Mouse (Mus musculus): ENCODE measurements at regions not wholly inside any gene's neighbourhood (a gene's known extent, or its start where the extent isn't known, plus 50 kb on each side); places are given as distances from the start of the nearest gene placed in this dataset.

DNA sequence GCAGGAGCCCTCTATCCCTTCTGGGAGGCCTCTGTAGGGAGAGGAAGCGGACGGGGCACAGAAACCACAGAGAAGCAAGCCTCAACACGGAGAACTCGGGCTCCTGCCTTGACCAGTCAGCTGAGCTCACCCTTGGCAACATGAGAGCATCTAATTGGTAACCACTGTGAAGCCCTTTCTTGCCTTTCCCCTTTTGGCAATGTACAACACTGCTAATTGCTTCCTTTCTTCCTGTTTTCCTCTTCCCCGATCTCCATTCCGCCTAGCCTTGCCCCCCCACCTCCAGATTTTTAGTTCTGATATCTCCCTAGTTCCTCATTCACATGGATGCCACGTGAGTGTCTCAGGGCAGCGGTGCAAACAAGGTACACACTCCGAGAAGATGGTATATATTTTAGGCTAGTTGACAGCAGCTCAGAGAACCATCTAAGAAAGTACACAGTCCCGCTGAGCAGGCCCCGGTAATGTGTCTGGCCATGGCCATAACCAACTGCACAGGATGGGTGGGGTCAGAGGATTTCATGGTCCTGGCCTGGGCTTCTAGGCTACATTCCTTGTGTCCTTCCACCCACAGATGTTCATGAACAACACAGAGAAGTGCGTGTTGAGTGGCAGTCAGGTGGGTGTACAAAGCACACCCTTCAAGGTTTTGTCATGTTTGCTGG is 103.4 kb downstream of the Cxcl12 start:
- Histone ChIP-seq H3K9me3 (replicated peaks; ENCODE audit: control insufficient read depth, low read length) (no peaks in the 10 kb centered on the region), H3K27ac (ENCODE audit: low read depth, low read length) (no peak overlapping the region), H3K36me3 (ENCODE audit: control insufficient read depth, insufficient read depth, low read length) (no peaks in the 10 kb centered on the region), H3K9ac (ENCODE audit: low read depth, low read length) (no peak overlapping the region), H3K4me3 (ENCODE audit: low read depth, low read length) (no peak overlapping the region), H3K4me2 (no peak overlapping the region), H3K4me1 (ENCODE audit: control insufficient read depth, insufficient read depth, low read length) (no peaks in the 10 kb centered on the region), H3K27me3 (ENCODE audit: control insufficient read depth, insufficient read depth, low read length) (no peaks in the 10 kb centered on the region)
- 73% methylated on average over 12 of the region's 12 CpGs for WGBS (ENCODE audit: insufficient replicate concordance)
- ATAC-seq (replicated peaks; ENCODE audit: insufficient number of reproducible peaks, low FRiP score, low TSS enrichment): no peak

DNA sequence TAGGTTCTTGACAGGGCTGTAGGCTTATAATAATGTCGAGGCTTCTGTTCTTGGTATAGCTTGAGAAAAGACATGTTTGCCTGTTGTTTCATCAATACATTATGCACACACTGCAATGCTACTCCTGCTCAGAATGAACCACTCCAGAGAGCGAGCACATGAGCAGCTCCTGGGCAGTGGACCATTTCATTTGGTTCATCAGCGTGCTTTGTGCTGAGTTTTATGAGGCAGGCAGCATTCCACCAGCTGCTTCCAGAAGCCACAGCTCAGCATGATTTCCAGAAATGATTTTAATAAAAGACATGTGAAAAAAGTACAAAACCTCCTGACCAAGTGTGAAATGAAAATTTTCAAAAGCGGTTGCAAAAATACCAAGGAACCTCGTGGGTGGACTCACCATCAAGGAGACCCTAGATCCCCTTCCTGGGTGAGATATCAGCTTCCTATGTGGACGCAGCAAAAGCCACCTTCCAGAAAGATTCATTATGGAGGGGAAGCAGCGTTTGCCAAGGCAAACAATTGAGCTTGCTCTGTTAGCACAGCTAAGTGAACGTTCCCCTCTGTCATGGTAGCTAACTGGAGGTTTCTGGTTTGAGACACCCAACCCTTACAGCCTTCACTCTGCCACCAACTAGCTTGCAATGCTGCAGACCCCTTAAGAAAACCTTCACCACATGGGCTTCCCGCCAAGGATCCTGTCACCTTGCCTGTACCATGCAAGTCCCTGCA is 104.1 kb downstream of the Cxcl12 start:
- no peaks in the 10 kb centered on the region for H3K36me3 ChIP-seq (ENCODE audit: control insufficient read depth, insufficient read depth, low read length)
- no peaks in the 10 kb centered on the region for H3K4me1 ChIP-seq (ENCODE audit: control insufficient read depth, insufficient read depth, low read length)
- no peak overlapping the region for H3K4me2 ChIP-seq
- H3K4me3 ChIP-seq (ENCODE audit: low read depth, low read length): no peak overlapping the region
- 74% methylated on average over 9 of the region's 9 CpGs for WGBS (ENCODE audit: insufficient replicate concordance)
- H3K27me3 ChIP-seq (ENCODE audit: control insufficient read depth, insufficient read depth, low read length): no peaks in the 10 kb centered on the region
- no peak overlapping the region for H3K27ac ChIP-seq (ENCODE audit: low read depth, low read length)
- no peak for ATAC-seq (replicated peaks; ENCODE audit: insufficient number of reproducible peaks, low FRiP score, low TSS enrichment)
- H3K9me3 ChIP-seq (replicated peaks; ENCODE audit: control insufficient read depth, low read length): no peaks in the 10 kb centered on the region
- H3K9ac ChIP-seq (ENCODE audit: low read depth, low read length): no peak overlapping the region

DNA sequence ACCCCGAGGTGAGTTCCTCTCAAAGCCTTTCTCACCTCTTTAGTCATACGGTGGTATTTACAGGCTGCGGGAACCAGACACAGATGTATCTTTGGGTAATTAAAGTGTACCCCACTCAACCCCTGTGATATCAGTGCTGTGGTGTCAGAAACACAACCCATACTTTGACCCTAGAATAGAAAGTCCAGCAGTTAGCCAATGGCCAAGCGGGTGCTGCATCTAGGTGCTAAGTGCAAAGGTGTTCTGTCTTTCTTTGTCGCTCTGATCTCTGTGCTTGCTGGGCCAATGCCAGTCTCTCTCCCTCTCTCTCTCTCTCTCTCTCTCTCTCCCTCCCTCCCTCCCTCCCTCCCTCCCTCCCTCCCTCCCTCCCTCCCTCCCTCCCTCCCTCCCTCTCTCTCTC is 107.6 kb downstream of the Cxcl12 start:
- H3K4me2 ChIP-seq: no peak overlapping the region
- ATAC-seq (replicated peaks; ENCODE audit: insufficient number of reproducible peaks, low FRiP score, low TSS enrichment): no peak
- WGBS (ENCODE audit: insufficient replicate concordance): 64% methylated on average over 5 of the region's 5 CpGs
- no peaks in the 10 kb centered on the region for H3K27me3 ChIP-seq (ENCODE audit: control insufficient read depth, insufficient read depth, low read length)
- H3K4me1 ChIP-seq (ENCODE audit: control insufficient read depth, insufficient read depth, low read length): peaks cover 20% of the 10 kb centered on the region
- no peak overlapping the region for H3K4me3 ChIP-seq (ENCODE audit: low read depth, low read length)
- no peak overlapping the region for H3K27ac ChIP-seq (ENCODE audit: low read depth, low read length)
- no peaks in the 10 kb centered on the region for H3K36me3 ChIP-seq (ENCODE audit: control insufficient read depth, insufficient read depth, low read length)
- no peak overlapping the region for H3K9ac ChIP-seq (ENCODE audit: low read depth, low read length)
- H3K9me3 ChIP-seq (replicated peaks; ENCODE audit: control insufficient read depth, low read length): no peaks in the 10 kb centered on the region

DNA sequence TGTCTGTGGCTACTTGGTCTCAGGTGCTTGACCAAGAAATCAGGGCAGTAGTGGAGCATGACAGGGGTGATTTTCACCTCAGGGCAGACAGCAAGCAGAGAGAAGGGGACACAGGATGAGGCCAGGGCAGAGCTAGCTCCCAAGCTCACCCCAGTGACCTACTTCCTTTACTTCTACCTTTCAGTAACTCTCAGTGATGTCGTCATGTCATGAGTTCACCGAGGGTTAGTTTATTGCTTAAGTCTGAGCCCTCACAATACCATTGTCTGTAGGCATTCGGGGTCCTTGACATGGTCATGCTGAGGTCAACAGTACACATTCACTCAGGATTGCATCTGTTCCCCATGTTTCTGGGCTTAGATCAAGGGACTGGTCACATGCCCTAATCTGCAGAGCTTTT is 108.5 kb downstream of the Cxcl12 start:
- Histone ChIP-seq H3K4me2 (no peak overlapping the region), H3K9me3 (replicated peaks; ENCODE audit: control insufficient read depth, low read length) (no peaks in the 10 kb centered on the region), H3K27ac (ENCODE audit: low read depth, low read length) (no peak overlapping the region), H3K4me3 (ENCODE audit: low read depth, low read length) (no peak overlapping the region), H3K27me3 (ENCODE audit: control insufficient read depth, insufficient read depth, low read length) (no peaks in the 10 kb centered on the region), H3K9ac (ENCODE audit: low read depth, low read length) (no peak overlapping the region), H3K36me3 (ENCODE audit: control insufficient read depth, insufficient read depth, low read length) (no peaks in the 10 kb centered on the region), H3K4me1 (ENCODE audit: control insufficient read depth, insufficient read depth, low read length) (peaks cover 20% of the 10 kb centered on the region)
- ATAC-seq (replicated peaks; ENCODE audit: insufficient number of reproducible peaks, low FRiP score, low TSS enrichment): no peak
- 74% methylated on average over 3 of the region's 3 CpGs for WGBS (ENCODE audit: insufficient replicate concordance)

DNA sequence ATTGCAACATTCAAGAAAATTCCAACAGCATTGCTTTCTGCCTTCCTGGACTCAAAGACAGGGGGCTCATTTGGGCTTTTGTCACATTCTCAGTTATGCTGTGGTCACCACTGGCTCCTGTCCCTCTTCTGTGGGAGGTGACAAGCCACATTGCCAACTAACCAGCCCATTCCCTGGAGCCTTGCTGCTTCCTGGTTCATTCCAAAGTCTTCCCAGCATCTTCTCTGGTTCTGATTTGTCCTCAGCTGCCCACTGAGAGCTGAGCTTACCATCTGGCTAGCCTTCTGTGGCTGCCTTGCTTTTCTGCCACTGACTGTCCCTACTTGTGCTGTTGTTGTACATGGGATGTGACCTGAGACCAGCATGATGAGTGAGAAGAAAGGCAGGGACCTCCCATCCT is 111.0 kb downstream of the Cxcl12 start:
- Histone ChIP-seq H3K27me3 (ENCODE audit: control insufficient read depth, insufficient read depth, low read length) (no peaks in the 10 kb centered on the region), H3K9ac (ENCODE audit: low read depth, low read length) (no peak overlapping the region), H3K9me3 (replicated peaks; ENCODE audit: control insufficient read depth, low read length) (no peaks in the 10 kb centered on the region), H3K4me2 (peak overlapping the region; percentile 25), H3K4me3 (ENCODE audit: low read depth, low read length) (no peak overlapping the region), H3K4me1 (ENCODE audit: control insufficient read depth, insufficient read depth, low read length) (peaks cover 20% of the 10 kb centered on the region), H3K27ac (ENCODE audit: low read depth, low read length) (peak overlapping the region; percentile 46; the same call in 1 of the 2 replicates), H3K36me3 (ENCODE audit: control insufficient read depth, insufficient read depth, low read length) (no peaks in the 10 kb centered on the region)
- no peak for ATAC-seq (replicated peaks; ENCODE audit: insufficient number of reproducible peaks, low FRiP score, low TSS enrichment)

DNA sequence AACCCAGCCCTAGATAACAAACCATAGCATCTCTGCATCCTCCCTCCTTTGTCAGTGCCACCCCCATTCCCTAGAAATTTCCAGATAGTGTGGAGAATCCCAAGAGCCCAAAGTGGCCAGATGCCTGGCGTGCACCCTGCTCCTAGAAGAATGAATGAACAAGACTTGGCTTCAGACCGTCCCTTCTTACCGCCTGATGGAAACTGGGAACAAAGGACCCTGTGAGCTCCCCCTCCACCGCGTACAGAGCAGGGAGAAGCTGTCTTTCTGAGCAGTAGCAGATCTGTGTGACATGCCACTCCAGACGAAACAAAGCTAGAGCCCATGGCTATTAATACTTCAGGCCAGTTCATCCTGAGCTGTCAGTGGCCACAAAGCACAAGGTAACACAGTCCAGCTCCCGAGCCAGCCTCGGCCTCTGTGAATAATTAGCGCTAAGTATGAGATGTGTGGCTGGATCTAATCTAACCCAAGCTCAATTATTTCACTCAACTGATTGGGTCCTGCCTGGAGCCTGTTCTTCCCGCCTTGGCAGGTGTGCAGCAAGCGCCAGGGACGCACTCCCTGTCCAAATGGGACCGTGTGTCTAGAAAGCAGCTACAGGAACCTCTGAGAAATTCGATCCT is 111.6 kb downstream of the Cxcl12 start:
- no peak overlapping the region for H3K9ac ChIP-seq (ENCODE audit: low read depth, low read length)
- WGBS (ENCODE audit: insufficient replicate concordance): 33% methylated on average over 14 of the region's 14 CpGs
- H3K9me3 ChIP-seq (replicated peaks; ENCODE audit: control insufficient read depth, low read length): no peaks in the 10 kb centered on the region
- H3K4me1 ChIP-seq (ENCODE audit: control insufficient read depth, insufficient read depth, low read length): peaks cover 20% of the 10 kb centered on the region
- H3K36me3 ChIP-seq (ENCODE audit: control insufficient read depth, insufficient read depth, low read length): no peaks in the 10 kb centered on the region
- H3K4me3 ChIP-seq (ENCODE audit: low read depth, low read length): no peak overlapping the region
- H3K27ac ChIP-seq (ENCODE audit: low read depth, low read length): peak overlapping the region; percentile 46; the same call in 1 of the 2 replicates
- ATAC-seq (replicated peaks; ENCODE audit: insufficient number of reproducible peaks, low FRiP score, low TSS enrichment): peak; percentile 73; the same call in 1 of the 2 replicates
- H3K4me2 ChIP-seq: peak overlapping the region; percentile 25
- H3K27me3 ChIP-seq (ENCODE audit: control insufficient read depth, insufficient read depth, low read length): no peaks in the 10 kb centered on the region

DNA sequence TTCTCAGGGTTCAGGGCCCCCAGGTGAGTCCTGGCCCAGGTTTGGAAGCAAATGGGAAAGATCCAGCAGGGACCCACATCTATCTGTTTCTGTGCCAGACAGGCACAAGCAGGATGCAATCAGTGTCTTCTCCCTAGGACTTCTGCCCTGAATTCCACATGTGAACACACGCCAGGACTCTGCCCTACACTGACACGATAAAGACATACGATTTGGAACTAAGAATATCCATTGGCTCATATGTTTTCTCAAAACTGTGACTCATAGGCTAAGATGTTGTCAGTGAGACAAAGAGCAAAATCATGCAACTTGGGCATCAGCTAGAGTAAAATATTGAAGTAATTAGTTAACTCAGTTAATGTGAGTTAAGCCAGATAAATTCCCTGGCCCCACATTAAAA is 112.6 kb downstream of the Cxcl12 start:
- H3K9ac ChIP-seq (ENCODE audit: low read depth, low read length): no peak overlapping the region
- ATAC-seq (replicated peaks; ENCODE audit: insufficient number of reproducible peaks, low FRiP score, low TSS enrichment): no peak
- H3K4me2 ChIP-seq: no peak overlapping the region
- peaks cover 20% of the 10 kb centered on the region for H3K4me1 ChIP-seq (ENCODE audit: control insufficient read depth, insufficient read depth, low read length)
- 71% methylated on average over 3 of the region's 3 CpGs for WGBS (ENCODE audit: insufficient replicate concordance)
- no peaks in the 10 kb centered on the region for H3K36me3 ChIP-seq (ENCODE audit: control insufficient read depth, insufficient read depth, low read length)
- no peak overlapping the region for H3K27ac ChIP-seq (ENCODE audit: low read depth, low read length)
- no peak overlapping the region for H3K4me3 ChIP-seq (ENCODE audit: low read depth, low read length)
- H3K9me3 ChIP-seq (replicated peaks; ENCODE audit: control insufficient read depth, low read length): no peaks in the 10 kb centered on the region
- H3K27me3 ChIP-seq (ENCODE audit: control insufficient read depth, insufficient read depth, low read length): no peaks in the 10 kb centered on the region

DNA sequence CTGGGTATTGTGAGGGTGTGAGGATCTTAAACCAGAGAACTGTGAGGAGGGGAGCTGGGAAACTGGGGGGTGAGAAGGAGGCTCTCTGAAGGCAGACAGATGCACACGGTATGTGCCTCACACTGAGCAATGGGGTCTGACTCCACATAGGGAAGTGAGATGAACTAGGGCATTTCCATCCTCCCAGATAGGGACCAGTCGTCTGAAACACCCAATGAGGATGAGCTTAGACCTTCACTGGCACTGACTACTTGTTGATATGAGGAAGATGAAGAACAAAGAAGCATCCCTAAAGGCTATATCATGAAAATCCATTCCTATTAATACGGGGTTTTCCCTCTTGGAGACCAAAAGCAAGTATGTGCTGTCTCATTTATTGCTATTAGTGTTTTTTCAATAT is 115.3 kb downstream of the Cxcl12 start:
- ATAC-seq (replicated peaks; ENCODE audit: insufficient number of reproducible peaks, low FRiP score, low TSS enrichment): no peak
- Histone ChIP-seq H3K4me1 (ENCODE audit: control insufficient read depth, insufficient read depth, low read length) (peaks cover 20% of the 10 kb centered on the region), H3K9me3 (replicated peaks; ENCODE audit: control insufficient read depth, low read length) (no peaks in the 10 kb centered on the region), H3K4me3 (ENCODE audit: low read depth, low read length) (no peak overlapping the region), H3K4me2 (no peak overlapping the region), H3K36me3 (ENCODE audit: control insufficient read depth, insufficient read depth, low read length) (no peaks in the 10 kb centered on the region), H3K9ac (ENCODE audit: low read depth, low read length) (no peak overlapping the region), H3K27me3 (ENCODE audit: control insufficient read depth, insufficient read depth, low read length) (no peaks in the 10 kb centered on the region), H3K27ac (ENCODE audit: low read depth, low read length) (no peak overlapping the region)
- WGBS (ENCODE audit: insufficient replicate concordance): 65% methylated on average over 3 of the region's 3 CpGs

Data from heart, embryonic 11.5 days (tissue).